Mouse (Mus musculus): ENCODE results near the gene Cyb5r3.

DNA sequence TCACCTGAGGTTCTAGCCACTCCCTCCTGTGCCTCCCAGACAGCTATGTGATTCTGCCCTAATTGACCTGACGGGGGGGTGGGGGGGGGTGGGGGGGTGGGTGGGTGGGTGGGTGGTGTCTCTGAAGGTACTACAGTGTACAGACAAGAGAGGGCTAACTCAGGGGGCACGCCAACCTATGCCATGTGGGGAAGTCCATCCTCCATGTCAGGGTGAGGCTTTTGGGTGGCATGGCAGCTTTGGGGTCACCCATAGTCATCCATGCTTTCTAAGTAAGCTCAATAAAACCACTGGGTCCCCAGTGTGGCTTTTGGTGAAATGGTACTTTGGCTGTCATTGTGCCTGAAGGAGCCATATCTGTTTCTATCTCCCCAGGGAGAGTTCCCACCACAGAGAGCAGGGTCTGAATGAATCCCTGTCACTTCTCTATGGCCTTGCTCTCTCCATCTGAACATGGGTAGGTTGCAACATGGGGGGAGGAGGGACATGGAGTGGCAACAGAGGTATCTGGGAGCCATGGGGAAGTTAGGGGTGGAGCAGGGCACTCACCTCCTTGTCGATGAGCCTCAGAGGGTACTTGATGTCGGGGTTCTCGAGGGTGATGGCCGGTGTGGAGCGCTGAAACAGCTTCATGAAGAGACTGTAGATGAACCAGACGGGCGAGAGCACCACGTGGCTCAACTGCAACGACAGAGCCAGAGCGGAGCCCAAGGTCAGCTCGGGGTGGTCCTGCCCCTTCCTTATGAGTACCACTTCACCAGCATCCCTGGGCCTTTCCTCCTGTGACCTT is 6.7 kb downstream of the Cyb5r3 start:
- TF ChIP-seq CTCF (IDR thresholded peaks at IDR 0.05; ENCODE audit: low read depth) (no peak), EP300 (optimal IDR thresholded peaks at IDR 0.05) (no peak)
